Mouse (Mus musculus) central nervous system, embryonic 14 days (tissue): ENCODE results near the gene Fam102a. TPM values are rescaled to one million over a fixed set of nuclear protein-coding genes. Genes with fewer than 3 reads are reported as not detected.

ENCODE experiments used
- polyA plus RNA-seq: library from polyadenylated mRNA; depleted of rRNA; stranded (reverse); fragments of >200 nt; gene quantifications from 2 replicates; pipeline ENCODE4 v1.2.3, GENCODE M21; 2012; rRNA removed

The Fam102a gene
- 8.6 and 10.4 TPM in 2 replicates for polyA plus RNA-seq

DNA sequence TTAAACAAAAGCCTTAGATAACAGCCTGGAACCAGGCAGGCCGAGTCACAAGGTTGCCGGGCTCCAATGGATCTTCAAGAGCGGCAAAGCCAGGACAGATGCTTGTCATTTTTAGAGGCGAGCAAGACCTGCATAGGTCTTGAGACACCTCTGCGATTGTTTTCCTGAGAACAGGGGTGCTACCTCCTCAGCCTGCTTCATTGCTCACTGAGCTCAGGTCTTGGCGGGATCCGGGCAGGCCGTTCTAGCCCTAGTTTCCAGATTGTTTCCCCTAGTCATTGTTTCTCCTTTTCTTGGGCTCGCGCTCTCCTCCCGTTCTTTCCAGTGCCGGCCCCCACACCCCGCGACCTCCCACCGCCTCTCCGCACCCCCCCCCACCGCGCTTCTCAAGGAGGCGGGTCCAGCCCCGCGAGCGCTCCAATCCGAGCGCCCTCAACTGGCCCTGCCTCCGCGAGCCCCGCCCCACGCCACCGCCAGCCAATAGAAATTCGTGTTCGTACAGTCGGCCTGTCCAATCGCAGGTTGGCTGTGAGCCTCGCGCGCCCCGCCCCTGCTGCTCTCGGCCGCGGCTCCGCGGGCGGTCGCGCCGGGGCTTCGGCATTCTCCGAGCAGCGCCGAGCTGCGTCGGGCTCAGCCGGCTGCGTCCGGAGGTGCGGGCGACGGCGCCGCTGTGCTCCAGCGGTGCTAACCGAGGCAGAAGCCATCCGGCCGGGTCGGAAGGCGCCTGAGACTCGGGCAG lies at the start of gene Fam102a:
TSS of gene Fam102a (plus strand) at position 600 of the 739 bp plus-strand sequence.

DNA sequence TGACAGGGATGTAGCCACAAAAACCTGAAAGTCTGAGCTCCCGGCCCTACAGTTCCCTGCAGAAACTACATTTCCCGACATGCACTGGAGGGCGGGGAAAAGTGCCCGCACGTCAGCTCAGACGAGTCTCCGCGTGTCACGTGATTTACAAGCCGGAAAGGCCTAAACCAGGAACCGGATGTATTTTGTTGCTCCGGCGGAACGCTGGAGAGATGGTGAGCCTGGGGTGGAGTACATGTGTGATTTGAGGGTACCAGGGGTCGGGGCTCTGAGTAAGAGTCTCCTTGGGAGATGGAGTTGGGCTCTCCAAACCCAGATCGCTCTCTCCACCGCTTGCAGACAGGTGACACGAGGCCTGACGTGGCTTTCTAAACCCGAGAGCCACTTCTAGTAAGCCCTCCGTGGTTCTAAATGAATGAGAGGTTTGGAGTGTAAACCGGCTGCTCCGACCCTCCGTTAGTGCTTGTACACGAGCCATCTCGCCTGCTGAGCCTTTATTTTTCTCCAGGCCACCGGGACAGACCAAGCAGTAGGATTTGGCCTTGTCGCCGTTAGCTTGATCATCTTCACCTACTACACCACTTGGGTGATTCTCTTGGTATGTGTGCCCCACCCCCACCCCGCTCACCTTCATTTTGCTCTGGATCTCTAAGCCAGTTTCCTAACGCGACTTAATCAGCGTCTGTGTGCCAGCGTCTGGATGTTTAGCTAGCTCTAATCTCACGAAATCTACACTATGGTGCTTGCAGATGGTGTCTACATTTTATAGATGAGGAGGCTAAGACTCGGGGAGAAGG lies 35.8 kb downstream of the Fam102a start, which contains the start of gene Dpm2:
TSS of gene Dpm2 (plus strand) at position 161 of the 797 bp plus-strand sequence.

DNA sequence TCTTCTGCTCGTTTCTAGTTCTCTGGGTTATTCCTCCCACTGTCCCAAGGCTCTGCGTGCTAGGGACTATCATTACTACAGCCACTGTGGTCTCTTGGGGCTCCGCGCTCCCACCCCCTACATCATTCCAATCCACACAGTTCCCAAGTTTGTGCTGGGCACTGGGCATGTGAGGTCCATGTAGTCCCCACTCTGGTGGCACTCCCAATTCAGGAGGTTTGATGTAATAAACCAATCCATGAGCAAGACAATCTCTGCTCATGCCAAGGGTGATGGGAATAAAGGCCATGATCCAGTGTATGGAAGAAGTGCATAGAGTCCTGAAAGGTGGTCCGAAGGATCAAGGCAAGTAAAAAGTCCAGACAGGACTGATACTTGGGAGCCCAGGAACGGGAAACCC lies 39.4 kb downstream of the Fam102a start, which contains the start of gene Pip5kl1:
TSS of gene Pip5kl1 (plus strand) at position 301 of the 400 bp plus-strand sequence.

DNA sequence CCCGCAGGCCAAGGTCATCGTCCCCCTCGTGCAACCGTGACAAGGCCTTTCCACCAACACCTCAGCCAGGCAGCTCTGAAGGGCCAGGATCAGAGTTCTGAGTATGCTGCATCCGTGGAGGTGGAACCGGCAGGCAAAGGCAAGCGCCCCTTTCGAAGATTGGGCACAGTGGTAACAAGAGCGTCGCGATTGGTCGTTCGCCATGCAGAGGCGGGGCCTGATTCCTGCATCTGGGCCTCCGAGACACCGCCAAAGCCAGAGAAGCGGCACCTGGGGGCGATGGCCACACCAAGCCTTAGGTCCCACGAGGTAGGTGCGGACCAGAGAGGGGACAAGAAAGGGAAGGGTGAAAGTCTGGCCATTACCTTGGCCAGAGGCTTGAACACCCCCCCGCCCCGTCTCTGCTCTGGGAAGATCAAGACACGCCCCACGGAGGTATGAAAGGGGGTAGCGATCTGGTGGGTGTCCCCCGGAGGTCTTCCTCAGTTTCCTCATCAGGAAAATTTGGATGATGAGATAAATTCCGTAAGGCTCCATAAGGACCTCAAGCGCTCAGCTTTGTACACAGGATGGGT lies 40.5 kb downstream of the Fam102a start, which contains the start of gene 9430097D07Rik:
TSS of gene 9430097D07Rik (minus strand) at position 99 of the 575 bp plus-strand sequence.

DNA sequence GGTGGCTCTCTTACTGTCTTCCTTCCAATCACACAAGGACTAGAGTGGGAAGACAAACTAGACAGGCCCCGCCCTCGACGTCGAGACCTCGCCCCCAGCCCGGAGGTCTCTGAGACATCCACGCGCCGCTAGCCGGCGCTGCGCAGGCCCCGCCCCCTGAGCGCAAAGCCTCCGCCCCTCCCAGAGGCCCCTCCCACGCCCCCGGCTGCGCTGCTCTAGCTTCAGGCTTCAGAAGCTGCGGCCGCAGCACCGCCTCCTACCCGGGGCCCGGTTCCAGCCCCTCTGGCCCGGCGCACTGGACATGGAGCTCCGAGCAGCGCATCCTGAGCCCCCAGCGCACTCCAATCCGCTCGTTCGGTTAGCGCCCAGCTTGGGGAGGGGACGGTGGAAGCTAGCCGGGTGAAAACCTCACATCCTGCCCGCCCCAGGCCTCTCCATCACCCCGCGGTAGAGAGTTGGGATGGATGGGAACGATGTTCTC lies 51.8 kb downstream of the Fam102a start, which contains the start of gene St6galnac4:
TSS of gene St6galnac4 (plus strand) at position 225 of the 481 bp plus-strand sequence.

DNA sequence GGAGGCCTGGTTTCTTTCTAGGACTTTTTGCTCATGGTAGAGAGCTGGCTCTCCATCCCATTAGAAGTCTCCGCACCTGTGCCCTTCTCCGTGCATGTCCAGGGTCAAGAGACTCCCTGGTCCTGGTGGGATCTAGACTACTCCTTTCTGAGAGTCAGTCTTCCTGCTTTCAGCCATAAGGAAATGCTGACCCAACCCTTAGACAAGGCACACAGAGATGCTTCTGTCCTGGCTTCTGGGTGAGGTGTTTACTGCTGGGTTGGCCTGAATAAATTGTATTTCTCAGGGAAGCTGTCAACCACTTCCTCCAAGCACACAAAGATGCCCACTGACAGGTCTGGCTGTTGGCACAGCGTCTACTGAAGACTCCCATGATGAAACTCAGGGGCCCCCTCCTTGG lies 64.3 kb downstream of the Fam102a start, which contains the start of gene St6galnac6:
TSS of gene St6galnac6 (plus strand) at position 301 of the 400 bp plus-strand sequence.

Other genes with a start within 250 kb of the Fam102a start
- gene Golga2, start 247.9 kb upstream of the Fam102a start, polyA plus RNA-seq, result 51.7 and 57.5 TPM in 2 replicates
- 373 and 404 TPM in 2 replicates for gene Swi5, start 247.3 kb upstream of the Fam102a start, polyA plus RNA-seq
- gene Ciz1, start 183.0 kb upstream of the Fam102a start, polyA plus RNA-seq, result 227 and 232 TPM in 2 replicates
- 141 and 226 TPM in 2 replicates for gene Dnm1, start 182.0 kb upstream of the Fam102a start, polyA plus RNA-seq
- gene 1110008P14Rik, start 153.4 kb upstream of the Fam102a start, polyA plus RNA-seq, result 81.0 and 92.5 TPM in 2 replicates
- 0.70 and 1.2 TPM in 2 replicates for gene Lcn2, start 147.1 kb upstream of the Fam102a start, polyA plus RNA-seq
- gene Ptges2, start 139.4 kb upstream of the Fam102a start, polyA plus RNA-seq, result 44.8 and 49.5 TPM in 2 replicates
- 3.7 and 4.0 TPM in 2 replicates for gene Naif1, start 84.9 kb upstream of the Fam102a start, polyA plus RNA-seq
- 36.9 and 37.6 TPM in 2 replicates for gene Slc25a25, start 83.9 kb upstream of the Fam102a start, polyA plus RNA-seq
- gene Dpm2, start 35.5 kb downstream of the Fam102a start, polyA plus RNA-seq, result 162 and 163 TPM in 2 replicates
- gene Pip5kl1, start 39.5 kb downstream of the Fam102a start, polyA plus RNA-seq, result 12.2 and 12.4 TPM in 2 replicates
- gene 9430097D07Rik, start 40.4 kb downstream of the Fam102a start, polyA plus RNA-seq, result 0.16 and 0.17 TPM in 2 replicates
- gene St6galnac4, start 51.8 kb downstream of the Fam102a start, polyA plus RNA-seq, result 17.9 and 23.0 TPM in 2 replicates
- gene St6galnac6, start 64.4 kb downstream of the Fam102a start, polyA plus RNA-seq, result 20.1 and 25.6 TPM in 2 replicates
- 35.9 and 36.5 TPM in 2 replicates for gene Ak1, start 86.4 kb downstream of the Fam102a start, polyA plus RNA-seq
- gene Eng, start 111.3 kb downstream of the Fam102a start, polyA plus RNA-seq, result 24.4 and 31.1 TPM in 2 replicates
- gene Fpgs, start 168.8 kb downstream of the Fam102a start, polyA plus RNA-seq, result 35.7 and 45.6 TPM in 2 replicates
- gene Cdk9, start 177.7 kb downstream of the Fam102a start, polyA plus RNA-seq, result 243 and 261 TPM in 2 replicates
- 43.8 and 50.4 TPM in 2 replicates for gene Sh2d3c, start 185.7 kb downstream of the Fam102a start, polyA plus RNA-seq
- 3.1 TPM in 2 replicates for gene 6330409D20Rik, start 205.7 kb downstream of the Fam102a start, polyA plus RNA-seq
- gene Tor2a, start 221.9 kb downstream of the Fam102a start, polyA plus RNA-seq, result 66.0 and 68.9 TPM in 2 replicates
- 1.2 and 1.7 TPM in 2 replicates for gene Ttc16, start 240.3 kb downstream of the Fam102a start, polyA plus RNA-seq
- 8.2 and 9.7 TPM in 2 replicates for gene Ptrh1, start 240.5 kb downstream of the Fam102a start, polyA plus RNA-seq
- 0.41 and 1.1 TPM in 2 replicates for gene Cfap157, start 249.1 kb downstream of the Fam102a start, polyA plus RNA-seq